Mouse (Mus musculus): ENCODE data around the gene Upk3b. TPM values are rescaled to one million over a fixed set of nuclear protein-coding genes. Genes with fewer than 3 reads are reported as not detected.
A peak's percentile ranks its signal among the peaks of the same experiment; 100 is the strongest.

Gene Upk3b
- 0.15 and 1.1 TPM in 2 replicates for polyA plus RNA-seq (2012; rRNA removed)
- polyA plus RNA-seq (2014; fragmentation: Nextera tagmentation; extraction: Ambion mirVana), result 0.28 and 0.74 TPM in 2 replicates

DNA sequence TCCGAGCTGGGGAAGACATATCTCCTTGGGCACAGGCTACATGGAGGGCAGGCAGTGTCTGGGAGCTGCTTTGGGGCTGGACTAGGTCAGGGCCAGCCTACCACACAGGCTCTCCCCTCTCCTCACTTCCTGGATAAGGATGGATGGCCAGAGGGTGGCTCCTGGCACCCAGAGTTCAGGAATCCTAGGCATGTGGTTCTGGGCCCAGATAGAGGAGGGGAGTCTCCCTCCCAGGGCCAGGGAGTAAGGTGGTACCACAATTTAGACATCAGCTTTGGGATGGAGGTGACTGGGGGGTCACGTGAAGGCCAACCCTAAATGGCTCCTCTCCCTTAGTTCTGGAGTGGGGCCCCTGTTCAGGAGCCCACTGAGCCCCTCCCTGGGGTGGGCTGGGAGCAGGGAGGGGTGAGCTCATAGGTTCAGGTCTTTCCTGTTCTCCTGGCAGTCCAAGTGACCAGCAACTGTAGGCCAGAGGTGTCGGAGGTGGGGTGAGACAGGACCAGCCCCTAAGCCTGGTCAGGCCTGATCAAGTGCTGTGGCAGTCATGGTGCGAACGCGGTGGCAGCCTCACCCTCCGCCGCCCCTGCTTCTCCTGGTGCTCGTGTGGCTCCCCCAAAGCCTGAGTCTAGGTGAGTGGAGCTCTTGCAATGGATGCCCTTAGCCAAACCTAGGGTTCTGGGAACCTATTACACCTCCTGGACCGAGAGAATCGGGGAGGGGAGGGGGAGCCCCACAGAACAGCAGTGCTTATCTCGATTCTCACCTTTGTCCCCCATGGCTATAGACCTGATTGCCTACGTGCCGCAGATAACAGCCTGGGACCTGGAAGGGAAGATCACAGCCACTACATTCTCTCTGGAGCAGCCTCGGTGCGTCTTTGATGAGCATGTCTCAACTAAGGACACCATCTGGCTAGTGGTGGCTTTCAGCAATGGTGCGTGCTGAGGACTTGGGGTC is at the start of gene Upk3b:
TSS of gene Upk3b (plus strand) at position 239 of the 957 bp plus-strand sequence.
- no peak for DNase-seq (ENCODE audit: low spot score)
- 75% methylated on average over 17 of the region's 17 CpGs for WGBS

DNA sequence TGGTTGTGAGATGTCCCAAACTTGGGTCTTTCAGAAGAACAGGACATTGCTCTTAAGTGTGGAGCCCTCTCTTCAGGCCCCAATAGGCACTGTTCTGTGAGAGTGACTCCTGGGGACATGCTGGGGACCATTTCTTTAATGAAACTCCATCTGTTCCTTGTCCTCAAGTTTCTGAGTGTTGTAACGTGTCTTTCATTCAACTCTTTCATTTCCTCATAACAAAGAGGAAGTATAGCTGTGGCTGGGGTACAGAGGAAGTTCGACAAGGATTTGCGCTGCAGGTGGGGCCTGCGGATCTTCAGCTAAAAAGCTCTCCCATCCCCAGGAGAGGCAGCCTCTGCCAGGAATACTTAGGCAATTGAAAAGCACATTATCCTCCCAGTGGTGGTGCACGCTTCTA is 47.7 kb upstream of the Upk3b start:
- no peaks in the 10 kb centered on the region for H3K27me3 ChIP-seq (ENCODE audit: control insufficient read depth, insufficient read depth, low read length)
- H3K4me1 ChIP-seq (ENCODE audit: control insufficient read depth, insufficient read depth, low read length), result peaks cover under 1% of the 10 kb centered on the region
- no peaks in the 10 kb centered on the region for H3K36me3 ChIP-seq (ENCODE audit: control insufficient read depth, insufficient read depth, low read length)
- no peak overlapping the region for H3K9ac ChIP-seq (ENCODE audit: low read depth, low read length, severe bottlenecking)
- WGBS, result 58% methylated on average over 5 of the region's 5 CpGs
- no peak overlapping the region for H3K27ac ChIP-seq (replicated peaks; ENCODE audit: low read depth, low read length)
- TF ChIP-seq POLR2A (IDR thresholded peaks at IDR 0.05; ENCODE audit: borderline replicate concordance, extremely low read depth, insufficient read depth, insufficient read length), result no peak
- no peak for ATAC-seq (ENCODE audit: low FRiP score, low read depth)
- DNase-seq (ENCODE audit: low spot score), result no peak
- no peak overlapping the region for H3K4me2 ChIP-seq (replicated peaks; ENCODE audit: low read depth, low read length, severe bottlenecking)
- H3K4me3 ChIP-seq (replicated peaks; ENCODE audit: low read length), result no peak overlapping the region
- H3K9me3 ChIP-seq (ENCODE audit: control insufficient read depth, low read length), result no peaks in the 10 kb centered on the region

More for the DNA sequence above, at the start of gene Upk3b:
- no peaks in the 10 kb centered on the region; the same call in none of the 2 replicates for H3K4me1 ChIP-seq (ENCODE audit: control insufficient read depth, insufficient read depth, low read length)
- no peaks in the 10 kb centered on the region for H3K27me3 ChIP-seq (ENCODE audit: control insufficient read depth, insufficient read depth, low read length)
- H3K9me3 ChIP-seq (ENCODE audit: control insufficient read depth, low read length), result no peaks in the 10 kb centered on the region
- no peak for ATAC-seq (ENCODE audit: low FRiP score, low read depth)
- H3K27ac ChIP-seq (replicated peaks; ENCODE audit: low read depth, low read length), result no peak within 1 kb of the TSS
- no peaks in the 10 kb centered on the region for H3K36me3 ChIP-seq (ENCODE audit: control insufficient read depth, insufficient read depth, low read length)
- no peak within 1 kb of the TSS for H3K4me3 ChIP-seq (replicated peaks; ENCODE audit: low read length)
- H3K4me2 ChIP-seq (replicated peaks; ENCODE audit: low read depth, low read length, severe bottlenecking), result no peak within 1 kb of the TSS
- H3K9ac ChIP-seq (ENCODE audit: low read depth, low read length, severe bottlenecking), result no peak within 1 kb of the TSS
- TF ChIP-seq POLR2A (IDR thresholded peaks at IDR 0.05; ENCODE audit: borderline replicate concordance, extremely low read depth, insufficient read depth, insufficient read length), result no peak

DNA sequence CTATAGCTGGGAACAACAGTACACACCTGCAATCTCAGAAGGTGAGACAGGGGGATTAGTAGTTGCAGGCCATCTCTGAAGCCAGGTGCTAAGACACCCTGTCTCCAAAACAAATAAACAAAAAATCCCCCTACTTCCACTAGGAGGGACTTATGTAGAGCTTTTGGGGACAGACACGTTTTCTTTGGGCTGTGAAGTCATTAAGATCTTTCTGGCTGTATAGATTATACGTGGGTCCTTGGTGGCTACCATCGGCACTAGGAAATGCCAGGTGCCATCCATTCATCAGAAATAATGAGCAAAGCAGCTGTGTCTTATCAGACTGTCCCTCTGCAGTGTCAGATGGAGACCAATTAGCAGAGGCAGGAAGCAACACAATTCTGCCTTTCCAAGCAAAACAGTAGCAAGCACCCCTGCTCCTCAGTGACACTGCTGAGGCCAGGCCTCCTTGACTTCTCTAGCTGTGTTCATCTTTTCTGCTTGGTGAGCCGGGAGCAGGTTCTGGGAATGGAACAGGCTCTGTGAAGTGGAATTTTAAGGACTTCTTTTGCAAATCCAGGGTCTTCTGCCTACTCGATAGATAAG is 44.8 kb upstream of the Upk3b start:
- WGBS, result 56% methylated on average over 5 of the region's 5 CpGs
- Histone ChIP-seq H3K27ac (replicated peaks; ENCODE audit: low read depth, low read length) (no peak overlapping the region), H3K27me3 (ENCODE audit: control insufficient read depth, insufficient read depth, low read length) (no peaks in the 10 kb centered on the region), H3K4me3 (replicated peaks; ENCODE audit: low read length) (no peak overlapping the region), H3K9me3 (ENCODE audit: control insufficient read depth, low read length) (no peaks in the 10 kb centered on the region), H3K4me2 (replicated peaks; ENCODE audit: low read depth, low read length, severe bottlenecking) (no peak overlapping the region), H3K36me3 (ENCODE audit: control insufficient read depth, insufficient read depth, low read length) (peaks cover 22% of the 10 kb centered on the region), H3K9ac (ENCODE audit: low read depth, low read length, severe bottlenecking) (no peak overlapping the region), H3K4me1 (ENCODE audit: control insufficient read depth, insufficient read depth, low read length) (peaks cover 7% of the 10 kb centered on the region)
- ATAC-seq (ENCODE audit: low FRiP score, low read depth), result no peak
- no peak for DNase-seq (ENCODE audit: low spot score)
- no peak for TF ChIP-seq POLR2A (IDR thresholded peaks at IDR 0.05; ENCODE audit: borderline replicate concordance, extremely low read depth, insufficient read depth, insufficient read length)

DNA sequence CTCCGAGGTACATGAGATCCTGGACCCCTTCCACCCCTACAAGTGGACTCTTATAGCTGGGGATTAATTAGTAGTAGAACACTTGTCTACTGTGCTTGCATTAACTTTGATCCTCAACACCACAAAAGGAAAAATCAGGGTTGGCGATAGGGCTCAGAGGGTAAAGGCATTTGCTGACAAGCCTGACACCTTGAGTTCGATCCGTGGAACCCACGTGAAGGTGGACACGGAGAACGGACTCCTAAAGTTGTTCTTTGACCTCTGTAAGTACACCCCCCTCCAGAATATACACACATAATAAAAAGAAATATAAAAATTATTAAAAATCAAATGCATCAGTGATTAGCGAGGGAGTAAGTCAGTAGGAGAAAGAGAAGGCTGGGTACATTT is 44.0 kb upstream of the Upk3b start:
- H3K9ac ChIP-seq (ENCODE audit: low read depth, low read length, severe bottlenecking), result no peak overlapping the region
- no peak overlapping the region for H3K27ac ChIP-seq (replicated peaks; ENCODE audit: low read depth, low read length)
- ATAC-seq (ENCODE audit: low FRiP score, low read depth) (no peak), DNase-seq (ENCODE audit: low spot score) (no peak)
- no peaks in the 10 kb centered on the region for H3K9me3 ChIP-seq (ENCODE audit: control insufficient read depth, low read length)
- H3K4me3 ChIP-seq (replicated peaks; ENCODE audit: low read length), result peak overlapping the region; percentile 67
- no peak overlapping the region for H3K4me2 ChIP-seq (replicated peaks; ENCODE audit: low read depth, low read length, severe bottlenecking)
- no peaks in the 10 kb centered on the region for H3K27me3 ChIP-seq (ENCODE audit: control insufficient read depth, insufficient read depth, low read length)
- H3K4me1 ChIP-seq (ENCODE audit: control insufficient read depth, insufficient read depth, low read length), result peaks cover 7% of the 10 kb centered on the region
- WGBS, result 66% methylated on average over 8 of the region's 8 CpGs
- H3K36me3 ChIP-seq (ENCODE audit: control insufficient read depth, insufficient read depth, low read length), result peaks cover 30% of the 10 kb centered on the region
- TF ChIP-seq POLR2A (IDR thresholded peaks at IDR 0.05; ENCODE audit: borderline replicate concordance, extremely low read depth, insufficient read depth, insufficient read length), result no peak
